Mouse (Mus musculus) forebrain, embryonic 16.5 days (tissue): Measurements from ENCODE around the gene Nsg2. TPM values are rescaled to one million over a fixed set of nuclear protein-coding genes. Genes with fewer than 3 reads are reported as not detected.
"Not testable (repeated sequence)": the region's sequence is repeated elsewhere in the genome, so short reads cannot be mapped to it uniquely, and the experiment has no call there.

ENCODE experiments used
- ATAC-seq: fragments of 200-750 bp; cut with Nextera tagmentation; 2 replicates; pipeline ENCODE4 v1.8.0; 2017; ENCODE audit warnings: mild to moderate bottlenecking, moderate library complexity
- H3K27ac ChIP-seq: fragments of 300-500 bp; sonication (generic); 2 replicates; pipeline ENCODE4 v1.5.1; 2014; ENCODE audit warnings: low read length, control low read depth
- H3K27me3 ChIP-seq: fragments of 300-500 bp; sonication (generic); replicated peaks from 2 replicates; pipeline ENCODE4 v1.6.1; 2014; ENCODE audit warnings: low read length; ENCODE audit not compliant: control insufficient read depth, insufficient read depth
- H3K36me3 ChIP-seq: fragments of 300-500 bp; sonication (generic); 2 replicates; pipeline ENCODE4 v1.6.1; 2014; ENCODE audit not compliant: control insufficient read depth, insufficient read depth
- H3K4me1 ChIP-seq: fragments of 300-500 bp; sonication (generic); replicated peaks from 2 replicates; pipeline ENCODE4 v1.6.1; 2014; ENCODE audit warnings: low read length; ENCODE audit not compliant: control insufficient read depth, insufficient read depth
- H3K4me2 ChIP-seq: fragments of 300-500 bp; sonication (generic); 2 replicates; pipeline ENCODE4 v1.6.1; 2014; ENCODE audit warnings: mild to moderate bottlenecking, low read length, control low read depth
- H3K4me3 ChIP-seq: fragments of 300-500 bp; sonication (generic); replicated peaks from 2 replicates; pipeline ENCODE4 v1.5.1; 2014; ENCODE audit warnings: mild to moderate bottlenecking, low read length, control low read depth
- H3K9ac ChIP-seq: fragments of 300-500 bp; sonication (generic); replicated peaks from 2 replicates; pipeline ENCODE4 v1.6.1; 2014; ENCODE audit warnings: low read depth, low read length, control low read depth
- H3K9me3 ChIP-seq: fragments of 300-500 bp; sonication (generic); 2 replicates; pipeline ENCODE4 v1.6.1; 2016; ENCODE audit warnings: low read length; ENCODE audit not compliant: control insufficient read depth
- WGBS: fragments of 180-500 bp; shearing (Covaris S2); extraction: QIAGEN DNeasy Blood & Tissue Kit; methylation state at CpG from one replicate; pipeline ENCODE4 v1.1.7; 2014; 5-methylcytosine and 5-hydroxymethylcytosine counted together
- polyA plus RNA-seq: library from polyadenylated mRNA; unstranded; fragments of >200 nt; fragmentation: Nextera tagmentation; extraction: Ambion mirVana; gene quantifications from 2 replicates; pipeline ENCODE4 v1.2.1, GENCODE M21; 2015

Gene Nsg2
- 770 and 805 TPM in 2 replicates for polyA plus RNA-seq

GRCm38 (mm10) chr11:32000281-32000680 lies at the start of gene Nsg2:
Gene Nsg2 (plus strand): TSS chr11:32000463.
- peak; percentile 89 for ATAC-seq
- peak within 1 kb of the TSS; percentile 85 for H3K9ac ChIP-seq
- H3K36me3 ChIP-seq: peaks cover 20% of the 10 kb centered on the region
- H3K4me2 ChIP-seq: peak within 1 kb of the TSS; percentile 82
- WGBS: 0% methylated on average over 16 of the region's 16 CpGs
- H3K4me3 ChIP-seq: peak within 1 kb of the TSS; percentile 65
- H3K4me1 ChIP-seq: peaks cover 34% of the 10 kb centered on the region
- H3K27ac ChIP-seq: peak within 1 kb of the TSS; percentile 96
- no peaks in the 10 kb centered on the region for H3K9me3 ChIP-seq
- H3K27me3 ChIP-seq: no peaks in the 10 kb centered on the region

GRCm38 (mm10) chr11:31960071-31960470 lies 40.2 kb upstream of the Nsg2 start:
- H3K4me3 ChIP-seq: no peak overlapping the region
- H3K27ac ChIP-seq: no peak overlapping the region
- H3K9me3 ChIP-seq: no peaks in the 10 kb centered on the region
- no peaks in the 10 kb centered on the region for H3K4me1 ChIP-seq
- no peaks in the 10 kb centered on the region for H3K27me3 ChIP-seq
- no peaks in the 10 kb centered on the region for H3K36me3 ChIP-seq
- ATAC-seq: no peak
- no peak overlapping the region for H3K4me2 ChIP-seq
- H3K9ac ChIP-seq: no peak overlapping the region

DNA sequence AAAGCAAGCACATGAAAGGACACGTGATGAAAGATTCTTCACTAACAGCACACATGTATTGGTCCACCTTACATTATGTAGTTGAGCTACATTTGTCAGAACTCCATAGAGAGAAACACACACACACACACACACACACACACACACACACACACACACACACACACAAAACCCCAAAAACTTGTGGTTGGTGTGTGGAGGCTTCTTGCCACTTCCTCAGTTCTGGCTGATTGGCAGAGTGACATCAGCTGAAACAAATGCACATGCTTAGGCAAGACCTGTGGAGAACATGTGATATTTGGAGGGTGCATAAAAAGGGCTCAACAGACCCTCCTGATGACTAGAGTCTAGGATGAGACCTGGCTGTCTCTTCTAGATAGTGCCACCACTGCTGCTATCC lies 36.3 kb upstream of the Nsg2 start:
- Histone ChIP-seq H3K9me3 (no peaks in the 10 kb centered on the region), H3K9ac (no peak overlapping the region), H3K4me3 (no peak overlapping the region), H3K27ac (no peak overlapping the region), H3K4me1 (no peaks in the 10 kb centered on the region), H3K4me2 (no peak overlapping the region), H3K36me3 (no peaks in the 10 kb centered on the region), H3K27me3 (no peaks in the 10 kb centered on the region)
- ATAC-seq: no peak
- 95% methylated on average over 1 of the region's 1 CpGs for WGBS

DNA sequence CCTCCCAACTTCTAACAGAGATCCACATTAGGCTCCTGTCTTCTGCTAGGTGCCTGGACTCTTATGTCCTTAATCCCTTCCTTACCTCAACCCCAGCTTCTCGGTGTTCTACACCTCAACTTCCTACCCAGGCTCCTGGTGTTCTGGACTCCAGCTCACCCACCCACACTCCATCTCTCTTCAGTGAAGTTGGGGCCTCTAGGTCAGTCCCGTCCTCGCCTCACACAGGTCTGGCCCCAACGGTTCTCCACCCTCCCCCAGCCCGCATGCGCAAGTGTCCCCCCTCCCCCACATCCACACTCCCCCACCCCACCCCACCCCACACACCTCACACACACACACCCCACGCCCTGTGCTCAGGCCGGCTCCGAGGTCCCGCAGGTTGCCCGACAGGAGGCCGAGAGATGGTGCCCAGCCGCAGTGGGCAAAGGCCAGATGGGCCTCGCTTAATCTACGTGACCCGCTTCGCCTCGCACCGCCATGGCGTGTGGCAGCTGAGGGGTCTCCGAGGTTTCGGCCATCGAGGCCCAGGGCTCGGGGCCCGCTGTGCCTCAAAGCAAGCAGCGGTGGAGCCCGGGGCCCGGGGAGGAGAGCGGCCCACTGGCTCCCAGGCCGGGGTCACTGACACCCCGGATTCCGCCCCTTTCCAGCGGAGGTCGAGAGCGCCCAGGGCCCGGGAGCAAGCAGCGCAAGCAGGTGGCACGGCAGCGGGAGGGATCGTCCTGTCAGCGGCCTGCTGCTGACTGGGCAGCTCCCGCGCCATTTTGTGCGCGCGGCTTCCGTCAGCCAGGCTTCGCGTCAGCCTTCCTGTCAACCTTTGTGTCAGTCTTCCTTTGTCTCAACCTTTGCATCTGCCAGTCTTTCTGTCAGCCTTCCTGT lies 34.8 kb upstream of the Nsg2 start, which contains the start of gene 4930524B15Rik:
TSS of gene 4930524B15Rik (plus strand) at position 337 of the 879 bp plus-strand sequence.
- no peaks in the 10 kb centered on the region for H3K36me3 ChIP-seq
- 49% methylated on average over 49 of the region's 49 CpGs for WGBS
- peak within 1 kb of the TSS; percentile 26 for H3K4me3 ChIP-seq
- H3K9ac ChIP-seq: peak within 1 kb of the TSS; percentile 16; the same call in 1 of the 2 replicates
- no peaks in the 10 kb centered on the region; the same call in 1 of the 2 replicates for H3K4me1 ChIP-seq
- H3K27me3 ChIP-seq: no peaks in the 10 kb centered on the region
- no peak within 1 kb of the TSS for H3K27ac ChIP-seq
- peak; percentile 57 for ATAC-seq
- H3K9me3 ChIP-seq: no peaks in the 10 kb centered on the region
- peak within 1 kb of the TSS; percentile 25 for H3K4me2 ChIP-seq

DNA sequence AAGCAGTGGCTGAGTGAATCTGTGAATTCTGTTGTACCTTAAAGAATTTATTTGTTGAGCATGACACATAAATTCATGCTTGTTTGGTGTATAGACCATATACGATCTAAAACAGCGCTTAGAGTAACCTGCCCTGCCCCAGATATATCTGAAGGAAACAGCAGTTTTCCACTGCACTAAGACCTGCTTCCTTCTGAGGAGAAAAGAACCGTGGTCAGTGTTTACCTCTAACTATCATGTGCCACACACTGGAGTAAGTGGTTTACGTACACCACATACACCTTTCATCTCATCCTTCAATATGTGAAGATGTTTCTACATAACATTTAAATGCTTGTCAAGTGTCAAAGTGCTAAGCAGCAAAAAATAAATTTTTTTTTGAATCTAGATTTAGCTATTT lies 26.1 kb upstream of the Nsg2 start:
- Histone ChIP-seq H3K4me1 (no peaks in the 10 kb centered on the region; the same call in 1 of the 2 replicates), H3K4me2 (no peak overlapping the region), H3K9ac (no peak overlapping the region), H3K36me3 (no peaks in the 10 kb centered on the region), H3K4me3 (no peak overlapping the region), H3K27me3 (no peaks in the 10 kb centered on the region), H3K27ac (no peak overlapping the region), H3K9me3 (no peaks in the 10 kb centered on the region)
- no peak for ATAC-seq
- 85% methylated on average over 4 of the region's 4 CpGs for WGBS

- 68% methylated on average over 8 of the region's 8 CpGs for WGBS
- no peak for ATAC-seq
- Histone ChIP-seq H3K36me3 (no peaks in the 10 kb centered on the region), H3K9me3 (peaks cover under 1% of the 10 kb centered on the region; the same call in 1 of the 2 replicates), H3K4me2 (no peak overlapping the region), H3K9ac (no peak overlapping the region), H3K27me3 (no peaks in the 10 kb centered on the region), H3K4me1 (no peaks in the 10 kb centered on the region), H3K27ac (no peak overlapping the region), H3K4me3 (no peak overlapping the region)
Observed at GRCm38 (mm10) chr11:31974826-31975225, 25.4 kb upstream of the Nsg2 start.

DNA sequence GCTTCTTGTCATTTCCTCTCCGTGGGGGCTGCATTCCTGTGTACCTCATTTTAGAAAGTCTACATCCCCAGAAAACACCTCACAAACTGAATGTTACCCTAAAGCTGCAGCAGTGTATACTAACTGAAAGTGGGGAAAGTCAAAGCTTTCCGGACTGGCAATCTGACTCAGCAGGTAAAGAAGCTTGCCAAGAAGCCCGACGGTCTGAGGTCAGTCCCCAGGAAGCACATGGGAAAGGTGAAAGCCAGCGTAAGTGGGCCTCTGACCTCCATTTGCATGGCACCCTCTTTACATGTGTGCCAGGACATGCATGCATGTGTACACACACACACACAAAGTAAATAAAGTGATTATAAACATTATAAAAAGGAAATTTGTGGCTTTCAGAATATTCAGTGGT lies 24.6 kb upstream of the Nsg2 start:
- Histone ChIP-seq H3K4me3 (no peak overlapping the region), H3K9me3 (peaks cover 3% of the 10 kb centered on the region; the same call in 1 of the 2 replicates), H3K4me1 (no peaks in the 10 kb centered on the region), H3K27me3 (no peaks in the 10 kb centered on the region), H3K9ac (no peak overlapping the region), H3K4me2 (no peak overlapping the region), H3K27ac (no peak overlapping the region), H3K36me3 (no peaks in the 10 kb centered on the region)
- ATAC-seq: no peak
- 91% methylated on average over 5 of the region's 5 CpGs for WGBS

DNA sequence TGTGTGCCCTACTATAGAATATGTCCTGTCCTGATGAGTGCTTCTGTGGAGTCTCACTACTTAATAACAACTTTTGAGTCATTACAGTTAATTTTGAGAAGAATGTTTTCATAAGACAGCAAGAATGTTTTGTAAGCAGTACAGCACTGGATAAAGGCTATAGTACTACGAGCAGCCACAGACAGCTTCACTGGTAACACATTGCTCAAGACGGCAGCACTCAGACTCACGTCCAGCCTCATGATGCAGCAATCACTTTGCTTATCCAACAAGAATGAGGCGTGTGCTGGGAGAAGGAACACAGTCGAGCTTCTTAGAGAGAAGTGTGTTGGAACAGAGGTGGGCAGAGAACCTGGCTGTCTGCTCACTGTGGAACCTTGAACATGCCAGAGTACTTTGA lies 24.1 kb upstream of the Nsg2 start:
- 76% methylated on average over 5 of the region's 5 CpGs for WGBS
- Histone ChIP-seq H3K4me2 (no peak overlapping the region), H3K4me3 (no peak overlapping the region), H3K36me3 (no peaks in the 10 kb centered on the region), H3K4me1 (no peaks in the 10 kb centered on the region), H3K27me3 (no peaks in the 10 kb centered on the region), H3K9ac (no peak overlapping the region), H3K9me3 (peaks cover 3% of the 10 kb centered on the region; the same call in 1 of the 2 replicates), H3K27ac (no peak overlapping the region)
- no peak for ATAC-seq

GRCm38 (mm10) chr11:31980089-31980488 lies 20.2 kb upstream of the Nsg2 start:
- H3K9me3 ChIP-seq, H3K36me3 ChIP-seq: not testable (repeated sequence)

More at GRCm38 (mm10) chr11:31980089-31980488, 20.2 kb upstream of the Nsg2 start:
- H3K27ac ChIP-seq, H3K27me3 ChIP-seq, H3K4me3 ChIP-seq, H3K9ac ChIP-seq, ATAC-seq, H3K4me1 ChIP-seq, H3K4me2 ChIP-seq: not testable (repeated sequence)
- 86% methylated on average over 5 of the region's 5 CpGs for WGBS
